Mouse (Mus musculus) midbrain, embryonic 16.5 days (tissue): ENCODE measurements at regions not wholly inside any gene's neighbourhood (a gene's known extent, or its start where the extent isn't known, plus 50 kb on each side); places are given as distances from the start of the nearest gene placed in this dataset.
A peak's percentile ranks its signal among the peaks of the same experiment; 100 is the strongest.

Experiments
- ATAC-seq: fragments of 200-750 bp; cut with Nextera tagmentation; 2 replicates; pipeline ENCODE4 v1.8.0; 2017; ENCODE audit warnings: moderate TSS enrichment
- H3K27ac ChIP-seq: fragments of 300-500 bp; sonication (generic); 2 replicates; pipeline ENCODE4 v1.5.1; 2014; ENCODE audit warnings: mild to moderate bottlenecking, low read length, mixed read lengths
- H3K27me3 ChIP-seq: fragments of 300-500 bp; sonication (generic); 2 replicates; pipeline ENCODE4 v1.6.1; 2014; ENCODE audit warnings: low read depth, low read length, mixed read lengths; ENCODE audit not compliant: control insufficient read depth, insufficient read depth
- H3K36me3 ChIP-seq: fragments of 300-500 bp; sonication (generic); 2 replicates; pipeline ENCODE4 v1.6.1; 2014; ENCODE audit warnings: mild to moderate bottlenecking, low read length, moderate library complexity, mixed read lengths; ENCODE audit not compliant: control insufficient read depth, insufficient read depth
- H3K4me1 ChIP-seq: fragments of 300-500 bp; sonication (generic); 2 replicates; pipeline ENCODE4 v1.6.1; 2014; ENCODE audit warnings: mild to moderate bottlenecking, low read length, mixed read lengths; ENCODE audit not compliant: control insufficient read depth, insufficient read depth
- H3K4me2 ChIP-seq: fragments of 300-500 bp; sonication (generic); 2 replicates; pipeline ENCODE4 v1.6.1; 2014; ENCODE audit warnings: mild to moderate bottlenecking, low read length, mixed read lengths
- H3K4me3 ChIP-seq: fragments of 300-500 bp; sonication (generic); 2 replicates; pipeline ENCODE4 v1.5.1; 2014; ENCODE audit warnings: low read depth, mild to moderate bottlenecking, low read length, moderate library complexity, mixed read lengths
- H3K9ac ChIP-seq: fragments of 300-500 bp; sonication (generic); 2 replicates; pipeline ENCODE4 v1.6.1; 2014; ENCODE audit warnings: low read depth, low read length, mixed read lengths
- H3K9me3 ChIP-seq: fragments of 300-500 bp; sonication (generic); replicated peaks from 2 replicates; pipeline ENCODE4 v1.6.1; 2014; ENCODE audit warnings: mild to moderate bottlenecking, low read length, mixed read lengths; ENCODE audit not compliant: control insufficient read depth, poor library complexity, severe bottlenecking
- WGBS: fragments of 180-500 bp; shearing (Covaris S2); extraction: QIAGEN DNeasy Blood & Tissue Kit; methylation state at CpG from one replicate; pipeline ENCODE4 v1.1.7; 2014; 5-methylcytosine and 5-hydroxymethylcytosine counted together

GRCm38 (mm10) chr17:68057264-68057663, 53.3 kb upstream of the Arhgap28 start:
- H3K27me3 ChIP-seq: no peaks in the 10 kb centered on the region
- no peak overlapping the region for H3K4me2 ChIP-seq
- ATAC-seq: no peak
- H3K4me3 ChIP-seq: no peak overlapping the region
- no peak overlapping the region for H3K27ac ChIP-seq
- no peaks in the 10 kb centered on the region for H3K36me3 ChIP-seq
- no peaks in the 10 kb centered on the region for H3K4me1 ChIP-seq
- 93% methylated on average over 3 of the region's 3 CpGs for WGBS
- H3K9ac ChIP-seq: no peak overlapping the region
- no peaks in the 10 kb centered on the region for H3K9me3 ChIP-seq

DNA sequence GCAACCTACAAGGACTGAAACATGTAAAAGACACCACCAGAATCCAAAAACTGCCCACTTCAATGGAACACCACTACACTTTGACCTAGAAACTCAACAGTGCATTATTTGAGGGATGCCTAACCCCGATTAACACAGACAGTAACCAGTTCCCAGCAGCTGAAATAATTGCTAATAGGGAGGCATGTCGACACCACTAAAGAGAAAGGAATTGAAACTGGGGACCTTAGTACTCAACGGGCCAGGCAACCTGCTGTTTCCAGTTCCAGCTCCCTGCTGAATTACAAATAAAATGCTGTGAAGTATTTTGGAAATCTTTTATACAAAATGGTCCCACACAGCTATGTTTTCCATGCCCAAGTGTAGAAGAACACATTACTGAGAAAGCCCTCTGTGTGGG, 56.5 kb upstream of the Arhgap28 start:
- no peak overlapping the region for H3K27ac ChIP-seq
- H3K36me3 ChIP-seq: no peaks in the 10 kb centered on the region
- no peak overlapping the region for H3K9ac ChIP-seq
- ATAC-seq: no peak
- H3K4me2 ChIP-seq: no peak overlapping the region
- H3K27me3 ChIP-seq: no peaks in the 10 kb centered on the region
- no peaks in the 10 kb centered on the region for H3K4me1 ChIP-seq
- WGBS: 79% methylated on average over 3 of the region's 3 CpGs
- H3K9me3 ChIP-seq: no peaks in the 10 kb centered on the region
- no peak overlapping the region for H3K4me3 ChIP-seq

DNA sequence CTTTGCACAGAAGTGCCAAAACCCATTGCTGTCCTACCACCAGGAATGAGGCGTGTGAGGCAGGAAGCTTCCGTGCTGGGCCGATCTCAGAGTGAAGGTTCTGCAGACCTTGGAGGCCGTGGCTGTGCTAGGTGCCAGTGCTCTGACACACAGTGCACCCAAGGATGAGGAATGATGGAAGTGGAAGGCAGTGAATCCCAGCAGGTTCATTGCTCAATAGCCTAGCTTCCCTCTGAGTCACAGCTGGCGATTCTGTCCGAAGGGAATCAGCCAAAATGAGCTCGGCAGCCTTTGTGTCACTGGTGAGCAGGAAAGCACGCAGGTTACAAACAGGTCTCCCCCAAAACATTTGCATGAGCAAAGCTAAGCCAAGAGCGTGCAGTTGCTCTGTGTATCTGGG, 61.8 kb upstream of the Arhgap28 start:
- WGBS: 80% methylated on average over 9 of the region's 9 CpGs
- Histone ChIP-seq H3K9me3 (no peaks in the 10 kb centered on the region), H3K4me1 (no peaks in the 10 kb centered on the region), H3K9ac (no peak overlapping the region), H3K4me3 (no peak overlapping the region), H3K27ac (no peak overlapping the region), H3K27me3 (no peaks in the 10 kb centered on the region), H3K36me3 (no peaks in the 10 kb centered on the region), H3K4me2 (no peak overlapping the region)
- no peak for ATAC-seq

- WGBS: 100% methylated on average over 2 of the region's 2 CpGs
- ATAC-seq: no peak
Measured at GRCm38 (mm10) chr17:68066204-68066603, 62.3 kb upstream of the Arhgap28 start.

DNA sequence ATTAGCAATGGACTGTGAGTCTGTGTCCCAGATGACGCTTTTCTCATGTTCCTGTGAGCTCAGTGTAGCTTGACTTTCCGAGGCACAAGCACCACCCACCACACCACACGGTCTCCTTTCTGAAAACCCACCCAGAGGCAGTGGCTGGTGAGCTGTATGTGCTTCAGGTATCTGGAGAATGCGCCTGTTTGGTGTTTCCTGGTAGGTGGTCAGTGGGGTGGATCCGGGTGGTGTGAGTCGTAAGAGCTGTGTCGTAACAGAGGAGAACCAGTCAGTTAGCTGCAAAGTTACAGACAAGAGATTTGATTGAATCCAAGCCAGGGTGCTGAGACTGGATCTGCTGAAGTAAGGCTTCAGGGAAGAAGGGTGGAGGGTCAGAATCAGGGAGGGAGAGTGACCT, 65.1 kb upstream of the Arhgap28 start:
- WGBS: 88% methylated on average over 7 of the region's 7 CpGs
- Histone ChIP-seq H3K4me1 (peaks cover 3% of the 10 kb centered on the region), H3K27me3 (no peaks in the 10 kb centered on the region), H3K9me3 (no peaks in the 10 kb centered on the region), H3K9ac (no peak overlapping the region), H3K4me3 (no peak overlapping the region), H3K27ac (no peak overlapping the region), H3K4me2 (no peak overlapping the region), H3K36me3 (no peaks in the 10 kb centered on the region)
- ATAC-seq: no peak

More at GRCm38 (mm10) chr17:68066204-68066603, 62.3 kb upstream of the Arhgap28 start:
- no peak overlapping the region for H3K4me2 ChIP-seq
- H3K36me3 ChIP-seq: no peaks in the 10 kb centered on the region
- H3K9ac ChIP-seq: no peak overlapping the region
- H3K4me3 ChIP-seq: no peak overlapping the region
- H3K4me1 ChIP-seq: no peaks in the 10 kb centered on the region
- H3K9me3 ChIP-seq: no peaks in the 10 kb centered on the region
- H3K27me3 ChIP-seq: no peaks in the 10 kb centered on the region
- no peak overlapping the region for H3K27ac ChIP-seq

DNA sequence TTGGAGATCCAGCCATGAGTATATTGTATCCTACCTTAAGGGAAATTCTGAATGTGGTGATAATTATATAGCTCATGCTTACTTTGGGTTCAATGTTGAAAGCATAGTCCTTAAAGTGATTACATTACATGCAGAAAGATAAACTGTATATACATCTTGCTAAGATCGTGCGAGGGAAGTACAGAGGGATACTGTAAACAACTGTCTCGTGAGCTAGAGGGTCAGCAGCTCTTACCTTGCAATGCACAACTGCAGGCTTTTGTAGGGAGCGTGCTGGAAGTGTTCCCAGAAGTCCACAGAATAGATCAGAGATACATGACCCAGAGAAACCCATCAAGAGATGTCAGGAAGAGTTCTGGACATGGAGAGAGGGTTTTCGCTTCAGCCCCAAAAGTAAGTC, 65.6 kb upstream of the Arhgap28 start:
- peaks cover 3% of the 10 kb centered on the region for H3K4me1 ChIP-seq
- ATAC-seq: no peak
- H3K36me3 ChIP-seq: no peaks in the 10 kb centered on the region
- no peak overlapping the region for H3K4me3 ChIP-seq
- no peak overlapping the region for H3K4me2 ChIP-seq
- no peaks in the 10 kb centered on the region for H3K9me3 ChIP-seq
- 86% methylated on average over 5 of the region's 5 CpGs for WGBS
- no peak overlapping the region for H3K9ac ChIP-seq
- no peak overlapping the region for H3K27ac ChIP-seq
- H3K27me3 ChIP-seq: no peaks in the 10 kb centered on the region

- H3K9ac ChIP-seq: no peak overlapping the region
- no peak for ATAC-seq
- no peaks in the 10 kb centered on the region for H3K27me3 ChIP-seq
- H3K9me3 ChIP-seq: no peaks in the 10 kb centered on the region
- H3K36me3 ChIP-seq: no peaks in the 10 kb centered on the region
- no peak overlapping the region for H3K27ac ChIP-seq
- H3K4me2 ChIP-seq: no peak overlapping the region
- no peak overlapping the region for H3K4me3 ChIP-seq
- H3K4me1 ChIP-seq: peaks cover 3% of the 10 kb centered on the region
- 6% methylated on average over 4 of the region's 4 CpGs for WGBS
Measured at GRCm38 (mm10) chr17:68071472-68071871, 67.6 kb upstream of the Arhgap28 start.

DNA sequence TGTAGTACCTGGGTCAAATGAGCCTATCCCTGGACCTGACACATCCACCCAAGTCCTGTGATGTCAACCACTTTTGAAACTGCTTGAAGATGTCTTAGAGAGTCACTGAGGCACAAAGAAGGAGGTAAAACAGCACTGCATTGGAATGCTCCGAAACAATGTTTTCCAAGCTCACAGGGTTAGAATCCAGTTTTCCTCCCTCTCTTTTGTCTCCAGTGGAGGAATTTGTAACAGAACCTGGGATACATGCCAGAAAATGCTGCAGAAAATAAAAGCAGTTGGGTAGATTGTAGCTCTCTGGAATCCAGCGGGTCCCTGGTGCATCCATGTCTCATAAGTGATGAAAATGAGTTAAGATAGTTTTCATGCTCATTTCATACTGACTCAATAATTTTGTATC, 71.8 kb upstream of the Arhgap28 start:
- no peak overlapping the region for H3K4me2 ChIP-seq
- WGBS: 69% methylated on average over 2 of the region's 2 CpGs
- ATAC-seq: no peak

DNA sequence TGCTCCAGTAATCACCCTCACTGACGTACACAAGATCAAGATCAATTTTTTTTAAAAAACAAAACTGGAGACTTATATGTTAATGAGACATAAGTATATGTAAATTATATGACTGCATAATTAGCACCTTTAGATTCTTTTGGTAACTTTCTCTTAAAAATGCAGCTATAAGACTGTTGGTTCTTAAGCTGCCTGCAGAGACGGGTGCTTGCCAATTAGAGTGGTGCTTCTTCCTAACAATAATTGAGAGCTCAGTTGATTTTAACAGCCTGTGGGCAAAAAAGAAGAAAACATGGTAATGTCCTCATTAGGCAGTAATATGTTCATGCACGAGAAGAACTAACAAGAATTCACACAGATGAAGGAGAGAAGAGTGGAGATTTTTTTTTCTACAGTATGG, 74.8 kb upstream of the Arhgap28 start:
- no peak overlapping the region for H3K9ac ChIP-seq
- ATAC-seq: 0 out of 2 replicates have a peak, but pooled peaks have one; percentile 36
- no peak overlapping the region for H3K4me2 ChIP-seq
- no peak overlapping the region for H3K27ac ChIP-seq
- H3K36me3 ChIP-seq: no peaks in the 10 kb centered on the region
- WGBS: 47% methylated on average over 3 of the region's 3 CpGs
- no peaks in the 10 kb centered on the region for H3K9me3 ChIP-seq
- H3K4me3 ChIP-seq: no peak overlapping the region
- H3K27me3 ChIP-seq: no peaks in the 10 kb centered on the region
- H3K4me1 ChIP-seq: no peaks in the 10 kb centered on the region; the same call in 1 of the 2 replicates

More for the DNA sequence above, 71.8 kb upstream of the Arhgap28 start:
- no peak overlapping the region for H3K4me3 ChIP-seq
- peaks cover 3% of the 10 kb centered on the region for H3K4me1 ChIP-seq
- no peak overlapping the region for H3K9ac ChIP-seq
- H3K9me3 ChIP-seq: no peaks in the 10 kb centered on the region
- H3K27ac ChIP-seq: no peak overlapping the region
- H3K36me3 ChIP-seq: no peaks in the 10 kb centered on the region
- no peaks in the 10 kb centered on the region for H3K27me3 ChIP-seq

DNA sequence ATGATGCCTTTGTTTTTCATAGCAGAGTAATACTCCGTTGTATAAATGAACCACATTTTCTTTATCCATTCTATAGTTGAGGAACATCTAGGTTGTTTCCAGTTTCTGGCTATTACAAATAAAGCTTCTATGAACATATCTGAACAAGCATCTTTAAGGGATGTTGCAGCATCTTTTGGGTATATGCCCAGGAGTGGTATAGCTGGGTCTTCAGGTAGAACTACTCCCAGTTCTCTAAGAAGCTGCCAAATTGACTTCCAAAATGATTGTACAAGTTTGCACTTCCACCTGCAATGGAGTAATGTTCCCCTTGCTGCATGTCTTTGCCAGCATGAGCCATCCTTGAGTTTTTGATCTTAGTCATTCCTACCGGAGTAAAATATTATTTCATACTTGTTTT, 80.5 kb upstream of the Arhgap28 start:
- 95% methylated on average over 2 of the region's 2 CpGs for WGBS

More for the DNA sequence above, 80.5 kb upstream of the Arhgap28 start:
- no peak overlapping the region for H3K9ac ChIP-seq
- no peaks in the 10 kb centered on the region for H3K36me3 ChIP-seq
- H3K4me2 ChIP-seq: no peak overlapping the region
- H3K9me3 ChIP-seq: no peaks in the 10 kb centered on the region
- H3K4me1 ChIP-seq: no peaks in the 10 kb centered on the region; the same call in 1 of the 2 replicates
- H3K27ac ChIP-seq: no peak overlapping the region
- ATAC-seq: no peak
- no peaks in the 10 kb centered on the region for H3K27me3 ChIP-seq
- H3K4me3 ChIP-seq: no peak overlapping the region
